Mouse (Mus musculus) ES-E14 (cell line): ENCODE measurements around the gene Mapk10. TPM values are rescaled to one million over a fixed set of nuclear protein-coding genes. Genes with fewer than 3 reads are reported as not detected.

ENCODE experiments used
- DNase-seq: peaks from one replicate; pipeline ENCODE4 v3.0.0-alpha.2; 2013; ENCODE audit warnings: low read depth, low spot score
- H3K27ac ChIP-seq: 2 replicates; pipeline ENCODE4 v1.5.1; 2012; ENCODE audit warnings: low read depth, mild to moderate bottlenecking, low read length, moderate library complexity, mixed read lengths; ENCODE audit not compliant: poor library complexity, insufficient read depth, severe bottlenecking
- H3K36me3 ChIP-seq: 2 replicates; pipeline ENCODE4 v1.6.1; 2012; ENCODE audit warnings: mild to moderate bottlenecking, low read length, moderate library complexity, mixed read lengths; ENCODE audit not compliant: control insufficient read depth, poor library complexity, insufficient read depth, severe bottlenecking
- H3K4me1 ChIP-seq, 2 experiments: fragments of 150-350 bp in 1 of 2; sonication (generic) in 1 of 2; 2 replicates each; pipeline ENCODE4 v1.6.1; 2012; ENCODE audit warnings: low read length in 2 of 2, mild to moderate bottlenecking in 1 of 2, mixed read lengths in 1 of 2; ENCODE audit not compliant: control insufficient read depth in 2 of 2, insufficient read depth in 2 of 2, poor library complexity in 1 of 2
- H3K4me3 ChIP-seq, 2 experiments: fragments of 150-350 bp in 1 of 2; sonication (generic) in 1 of 2; 2 replicates each; pipeline ENCODE4 v1.5.1; 2012; ENCODE audit warnings: low read length in 2 of 2, low read depth in 1 of 2, mild to moderate bottlenecking in 1 of 2, mixed read lengths in 1 of 2; ENCODE audit not compliant: insufficient read depth in 1 of 2, poor library complexity in 1 of 2, severe bottlenecking in 1 of 2
- H3K9ac ChIP-seq: 2 replicates; pipeline ENCODE4 v1.6.1; 2012; ENCODE audit warnings: low read depth, mild to moderate bottlenecking, low read length, mixed read lengths; ENCODE audit not compliant: poor library complexity, insufficient read depth, severe bottlenecking
- H3K9me3 ChIP-seq: fragments of 150-350 bp; sonication (generic); 2 replicates; pipeline ENCODE4 v1.6.1; 2012; ENCODE audit warnings: low read depth, mild to moderate bottlenecking, low read length; ENCODE audit not compliant: control insufficient read depth, insufficient read depth
- CHD2 ChIP-seq: IDR thresholded peaks from 2 replicates; pipeline ENCODE4 v1.6.1; 2014; ENCODE audit warnings: mild to moderate bottlenecking, low read depth, low read length, inconsistent platforms
- HCFC1 ChIP-seq: IDR thresholded peaks from 2 replicates; pipeline ENCODE4 v1.6.1; 2012; ENCODE audit warnings: low read length, inconsistent platforms, borderline replicate concordance; ENCODE audit not compliant: insufficient read depth
- MAFK ChIP-seq: IDR thresholded peaks from 2 replicates; pipeline ENCODE4 v1.6.1; 2014; ENCODE audit warnings: mild to moderate bottlenecking, low read depth, low read length, inconsistent platforms; ENCODE audit not compliant: insufficient read depth
- ZC3H11A ChIP-seq: IDR thresholded peaks from 2 replicates; pipeline ENCODE4 v1.6.1; 2012; ENCODE audit warnings: low read depth, mild to moderate bottlenecking, inconsistent platforms, low read length, borderline replicate concordance
- ZNF384 ChIP-seq: IDR thresholded peaks from 2 replicates; pipeline ENCODE4 v1.6.1; 2012; ENCODE audit warnings: low read depth, low read length, inconsistent platforms
- in situ Hi-C, 2 experiments: fragments of 600-800 bp; cut with MboI; formaldehyde crosslinking; loops; one replicate each; pipeline ENCODE4 v1.15.1; 2025; ENCODE audit warnings: low sequenced_read_pairs in 2 of 2, inconsistent platforms in 1 of 2; ENCODE audit not compliant: unreplicated experiment in 2 of 2
- total RNA-seq: library from RNA; depleted of rRNA; stranded (reverse); fragments of 300-350 nt; gene quantifications from 2 replicates; pipeline ENCODE4 v1.2.3, GENCODE M21; 2012

Mapk10 gene
- total RNA-seq, 1 experiment, result 1.9 TPM

- no peak for DNase-seq
- Histone ChIP-seq H3K36me3 (no peaks in the 10 kb centered on the region), H3K27ac (no peak overlapping the region), H3K4me1 (no peaks in the 10 kb centered on the region), H3K9me3 (no peaks in the 10 kb centered on the region), H3K4me3 (no peak overlapping the region), H3K9ac (no peak overlapping the region)
- TF ChIP-seq HCFC1, result no peak
- no peak for TF ChIP-seq MAFK
- no peak for TF ChIP-seq ZNF384
- no peak for TF ChIP-seq ZC3H11A
- no peak for TF ChIP-seq CHD2
- in situ Hi-C loops, result no loop called here
Observed at GRCm38 (mm10) chr5:103174607-103175006, 36.5 kb downstream of the Mapk10 start.

GRCm38 (mm10) chr5:103171207-103171606 lies 39.9 kb downstream of the Mapk10 start:
- no peak overlapping the region for H3K9ac ChIP-seq
- in situ Hi-C loops, result no loop called here
- no peak for DNase-seq
- H3K27ac ChIP-seq, result no peak overlapping the region
- no peaks in the 10 kb centered on the region for H3K9me3 ChIP-seq
- TF ChIP-seq MAFK, result no peak
- TF ChIP-seq ZNF384, result no peak
- TF ChIP-seq CHD2, result no peak
- no peak for TF ChIP-seq HCFC1
- no peak for TF ChIP-seq ZC3H11A
- H3K4me3 ChIP-seq, result no peak overlapping the region
- no peaks in the 10 kb centered on the region for H3K4me1 ChIP-seq
- no peaks in the 10 kb centered on the region for H3K36me3 ChIP-seq

GRCm38 (mm10) chr5:103167371-103167770 lies 43.8 kb downstream of the Mapk10 start:
- Histone ChIP-seq H3K9me3 (no peaks in the 10 kb centered on the region), H3K9ac (no peak overlapping the region), H3K36me3 (no peaks in the 10 kb centered on the region), H3K4me1 (no peaks in the 10 kb centered on the region), H3K4me3 (no peak overlapping the region), H3K27ac (no peak overlapping the region)
- TF ChIP-seq CHD2, result no peak
- DNase-seq, result no peak
- in situ Hi-C loops, result no loop called here

GRCm38 (mm10) chr5:103166755-103167154 lies 44.4 kb downstream of the Mapk10 start:
- in situ Hi-C loops, result no loop called here
- Histone ChIP-seq H3K27ac (no peak overlapping the region), H3K4me1 (no peaks in the 10 kb centered on the region), H3K4me3 (no peak overlapping the region), H3K9me3 (no peaks in the 10 kb centered on the region), H3K9ac (no peak overlapping the region), H3K36me3 (no peaks in the 10 kb centered on the region)
- DNase-seq, result no peak
- no peak for TF ChIP-seq ZNF384
- TF ChIP-seq CHD2, result no peak
- TF ChIP-seq HCFC1, result no peak
- no peak for TF ChIP-seq ZC3H11A

- H3K27ac ChIP-seq, result no peak overlapping the region
Observed at GRCm38 (mm10) chr5:103164022-103164421, 47.1 kb downstream of the Mapk10 start.

More at GRCm38 (mm10) chr5:103164022-103164421, 47.1 kb downstream of the Mapk10 start:
- Histone ChIP-seq H3K9ac (no peak overlapping the region), H3K4me1 (peaks cover 1 to 3% of the 10 kb centered on the region in 2 experiments; a peak in 2 of 4 replicates), H3K9me3 (no peaks in the 10 kb centered on the region), H3K4me3 (no peak overlapping the region), H3K36me3 (no peaks in the 10 kb centered on the region)
- no peak for DNase-seq
- in situ Hi-C loops, result no loop called here
- TF ChIP-seq ZNF384 (no peak), HCFC1 (no peak), MAFK (no peak), CHD2 (no peak), ZC3H11A (no peak)
